Mouse (Mus musculus) ovary, postnatal 14 days (tissue): Measurements from ENCODE around the gene Pdcd2l.
A peak's percentile ranks its signal among the peaks of the same experiment; 100 is the strongest.

Experiments used
- DNase-seq: peaks from one replicate; pipeline ENCODE4 v3.0.0; 2022; ENCODE audit warnings: low spot score

The Pdcd2l gene

GRCm38 (mm10) chr7:34196132-34197128, at the start of gene Pdcd2l:
Gene Pdcd2l (minus strand): TSS chr7:34196661.
- peak; percentile 93 for DNase-seq

GRCm38 (mm10) chr7:34242176-34242575, 45.7 kb upstream of the Pdcd2l start:
- DNase-seq, result no peak

DNA sequence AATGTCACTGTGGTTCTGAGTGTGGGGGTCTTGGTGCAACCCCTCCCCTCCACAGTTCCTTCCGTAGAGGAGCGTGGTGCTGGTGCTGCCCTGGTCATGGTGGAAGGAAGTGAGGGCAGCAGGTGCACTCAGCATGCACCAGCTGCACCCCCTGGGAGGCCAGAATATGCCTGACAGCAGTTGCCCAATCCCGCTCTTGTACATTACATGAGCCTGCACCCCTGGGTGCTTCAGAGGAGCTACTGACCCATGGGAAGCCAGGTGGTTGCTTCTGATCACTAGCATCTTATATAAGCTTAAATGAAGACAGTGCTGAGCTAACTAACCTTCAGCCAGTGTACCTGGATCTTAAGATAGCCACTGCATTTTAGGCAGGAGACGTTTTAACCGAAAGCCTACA, 41.6 kb upstream of the Pdcd2l start:
- DNase-seq, result no peak

GRCm38 (mm10) chr7:34235602-34236001, 39.1 kb upstream of the Pdcd2l start:
- DNase-seq, result no peak

GRCm38 (mm10) chr7:34234610-34235561, 38.4 kb upstream of the Pdcd2l start:
- no peak for DNase-seq

GRCm38 (mm10) chr7:34233909-34234609, 37.6 kb upstream of the Pdcd2l start:
- DNase-seq, result peak; percentile 97

GRCm38 (mm10) chr7:34232785-34233725, 36.6 kb upstream of the Pdcd2l start:
- no peak for DNase-seq

DNA sequence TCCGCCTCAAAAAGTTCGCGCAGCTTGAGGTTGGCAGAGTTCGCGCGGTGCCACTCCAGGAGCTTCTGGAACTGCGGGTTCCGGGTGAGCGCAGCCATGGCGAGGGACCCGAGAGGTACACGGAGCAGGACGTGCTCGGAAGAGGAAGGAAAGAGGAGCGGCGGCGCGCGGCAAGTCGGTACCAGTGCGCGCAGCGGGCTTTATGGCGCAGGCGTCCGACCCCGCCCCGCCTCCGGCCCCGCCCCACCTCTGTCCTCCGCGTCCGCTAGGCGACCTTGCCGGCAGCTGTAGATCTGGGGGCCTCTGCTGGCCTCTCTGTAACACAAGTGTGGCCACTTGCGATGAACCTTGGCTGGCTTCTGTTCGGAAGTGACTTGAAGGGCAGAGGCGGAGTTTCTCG, 33.7 kb upstream of the Pdcd2l start, which contains the start of gene Gpi1:
Gpi1 (minus strand) TSS at position 221 of the 400 bp plus-strand sequence.
- DNase-seq, result peak; percentile 57

DNA sequence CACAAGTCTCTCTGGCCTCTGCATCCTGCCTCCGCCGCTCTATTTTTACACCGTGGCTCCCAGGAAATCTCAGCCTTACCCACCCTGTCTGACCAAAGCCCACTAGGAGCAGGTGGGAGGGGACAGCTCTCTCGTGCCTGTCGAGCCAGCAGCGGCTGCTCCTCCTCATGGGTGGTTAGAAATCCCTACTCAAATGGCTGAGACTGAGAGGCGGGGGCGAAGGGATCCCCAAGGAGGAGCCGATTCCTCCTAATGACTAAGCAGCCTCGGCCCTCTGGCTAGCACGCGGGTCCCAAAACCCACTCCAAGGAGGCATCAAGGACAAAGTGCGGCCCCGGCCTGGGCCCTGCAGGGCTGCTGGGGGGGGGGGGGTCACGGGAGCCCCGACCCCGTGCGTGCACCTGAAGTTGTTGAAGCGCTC, 33.2 kb upstream of the Pdcd2l start:
- DNase-seq, result peak; percentile 16

GRCm38 (mm10) chr7:34229153-34229552, 32.7 kb upstream of the Pdcd2l start:
- no peak for DNase-seq

DNA sequence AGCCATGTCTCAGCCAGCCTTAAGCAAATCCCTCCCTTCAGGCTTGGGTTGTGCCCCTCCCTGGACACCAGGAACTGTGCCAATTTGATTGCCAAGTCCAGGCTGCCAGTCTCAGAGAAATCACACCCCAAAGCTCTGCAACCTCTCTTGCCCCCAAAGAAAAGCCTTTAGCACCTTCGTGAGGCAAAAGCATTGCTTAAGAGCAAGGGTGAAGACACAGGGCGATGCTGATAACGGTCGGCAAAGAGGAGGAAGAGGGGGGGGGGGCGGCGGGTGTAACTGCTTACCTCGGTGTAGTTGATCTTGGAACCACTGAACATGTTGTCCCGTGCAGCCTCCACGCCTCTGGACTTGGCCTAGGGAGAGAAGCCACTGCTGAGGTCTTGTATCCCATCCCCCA, 32.2 kb upstream of the Pdcd2l start:
- peak; percentile 15 for DNase-seq

GRCm38 (mm10) chr7:34226846-34227245, 30.4 kb upstream of the Pdcd2l start:
- DNase-seq, result no peak

DNA sequence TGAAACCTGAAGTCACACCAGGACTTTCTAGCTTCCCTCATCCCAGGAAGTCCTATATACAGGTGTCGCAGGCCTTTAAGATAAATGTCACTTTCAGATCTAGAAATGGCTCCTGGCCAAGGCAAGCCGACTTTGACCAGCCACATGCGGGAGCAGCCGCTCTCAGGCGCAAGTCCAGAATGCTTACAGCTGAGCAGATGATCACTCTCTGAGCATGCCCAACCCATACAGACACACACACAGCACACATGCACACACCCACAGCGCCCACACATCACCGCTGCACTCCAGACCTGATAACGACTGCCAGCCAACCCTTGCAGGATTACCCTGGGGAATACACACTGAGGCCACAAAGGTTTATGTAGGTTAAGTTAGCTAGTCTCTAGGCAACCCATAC, 29.6 kb upstream of the Pdcd2l start:
- no peak for DNase-seq

- DNase-seq, result no peak
These were observed 27.8 kb upstream of the Pdcd2l start for GRCm38 (mm10) chr7:34224308-34224707.

DNA sequence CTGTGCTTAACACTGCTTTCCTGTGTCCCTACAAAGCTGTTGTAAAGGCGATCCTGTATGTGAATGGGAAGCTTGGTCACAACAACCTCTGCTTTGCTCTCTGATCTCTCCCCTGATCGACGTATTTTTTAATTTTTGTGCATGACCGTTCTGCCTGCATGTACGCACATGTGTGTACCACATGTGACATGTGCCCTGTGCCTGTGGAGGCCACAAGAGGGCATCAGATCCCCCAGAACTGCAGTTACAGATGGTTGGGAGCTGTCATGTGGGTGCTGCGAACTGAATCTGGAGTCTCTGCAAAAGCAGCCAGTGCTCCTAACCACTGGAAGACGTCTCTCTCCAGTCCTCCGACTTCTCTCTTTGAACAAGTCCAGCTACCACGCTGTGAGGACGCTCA, 25.9 kb upstream of the Pdcd2l start:
- no peak for DNase-seq

GRCm38 (mm10) chr7:34221594-34222250, 25.3 kb upstream of the Pdcd2l start:
- no peak for DNase-seq

- DNase-seq, result no peak
These were observed 22.0 kb upstream of the Pdcd2l start for GRCm38 (mm10) chr7:34218496-34218895.

DNA sequence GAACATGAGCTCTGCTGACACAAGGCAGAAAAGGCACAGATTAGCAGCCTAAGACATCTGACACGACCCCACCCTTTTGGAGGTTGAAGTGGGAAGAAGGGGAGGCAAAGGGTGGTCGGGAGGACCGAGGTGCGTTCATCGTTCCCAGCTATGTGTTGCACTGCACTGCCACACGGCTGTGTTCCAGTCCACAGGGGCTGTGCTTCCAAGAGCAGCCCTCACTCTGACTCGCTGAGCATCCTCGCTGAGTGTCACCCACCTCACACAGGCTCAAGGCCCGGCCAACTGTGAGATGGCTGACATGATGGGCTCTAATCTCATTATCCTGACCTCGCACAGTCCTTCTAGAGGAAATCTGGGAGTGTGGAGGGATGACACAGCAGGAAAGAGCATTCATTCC, 20.0 kb upstream of the Pdcd2l start:
- DNase-seq, result no peak

- no peak for DNase-seq
These were observed 19.0 kb upstream of the Pdcd2l start for GRCm38 (mm10) chr7:34215481-34215880.

- no peak for DNase-seq
These were observed 18.2 kb upstream of the Pdcd2l start for GRCm38 (mm10) chr7:34214644-34215043.
